Mouse (Mus musculus): ENCODE data around the gene Cry2. TPM values are rescaled to one million over a fixed set of nuclear protein-coding genes. Genes with fewer than 3 reads are reported as not detected.

Gene Cry2
- polyA plus RNA-seq, 2 experiments = 6.0 to 6.2 TPM

- no peak overlapping the region for H3K4me3 ChIP-seq (ENCODE audit: insufficient read depth in 1 of 2, low read depth in 2 of 2, low read length in 2 of 2)
- no peak overlapping the region for H3K4me2 ChIP-seq (ENCODE audit: low read depth)
- H3K4me1 ChIP-seq (replicated peaks; ENCODE audit: control insufficient read depth in 2 of 2, insufficient read depth in 2 of 2, low read length in 1 of 2) = peaks cover 14 to 37% of the 10 kb centered on the region in 2 experiments
- H3K9ac ChIP-seq (replicated peaks) = no peak overlapping the region
- no peaks in the 10 kb centered on the region for H3K9me3 ChIP-seq (ENCODE audit: control insufficient read depth, low read length)
- DNase-seq (ENCODE audit: low read depth in 3 of 3, low spot score in 3 of 3) (no peak), ATAC-seq (ENCODE audit: insufficient read depth) (no peak)
- no peak overlapping the region for H3K27ac ChIP-seq
- H3K36me3 ChIP-seq (replicated peaks; ENCODE audit: control insufficient read depth, insufficient read depth, low read depth) = no peaks in the 10 kb centered on the region
- TF ChIP-seq CTCF (IDR thresholded peaks at IDR 0.05; ENCODE audit: low read depth) = no peak
- TF ChIP-seq EP300 (IDR thresholded peaks at IDR 0.05; ENCODE audit: low read depth) = no peak
- 58% methylated on average over 9 of the region's 9 CpGs for WGBS (ENCODE audit: insufficient replicate concordance)
- peaks cover 3% of the 10 kb centered on the region; the same call in 1 of the 2 replicates for H3K27me3 ChIP-seq (ENCODE audit: control insufficient read depth, insufficient read depth, low read length)
These were observed 12.0 kb upstream of the Cry2 start for GRCm38 (mm10) chr2:92445890-92446289.

GRCm38 (mm10) chr2:92444376-92444775, 10.5 kb upstream of the Cry2 start:
- no peaks in the 10 kb centered on the region for H3K36me3 ChIP-seq (replicated peaks; ENCODE audit: control insufficient read depth, insufficient read depth, low read depth)
- DNase-seq (ENCODE audit: low read depth in 3 of 3, low spot score in 3 of 3) = peak; percentile 63 to 72 (median 68)
- H3K4me3 ChIP-seq (ENCODE audit: insufficient read depth in 1 of 2, low read depth in 2 of 2, low read length in 2 of 2) = no peak overlapping the region
- 9% methylated on average over 4 of the region's 4 CpGs for WGBS (ENCODE audit: insufficient replicate concordance)
- H3K9ac ChIP-seq (replicated peaks) = no peak overlapping the region
- H3K27ac ChIP-seq = no peak overlapping the region
- no peaks in the 10 kb centered on the region for H3K27me3 ChIP-seq (ENCODE audit: control insufficient read depth, insufficient read depth, low read length)
- peak; percentile 92 for TF ChIP-seq EP300 (IDR thresholded peaks at IDR 0.05; ENCODE audit: low read depth)
- no peak for TF ChIP-seq CTCF (IDR thresholded peaks at IDR 0.05; ENCODE audit: low read depth)
- ATAC-seq (ENCODE audit: insufficient read depth) = peak; percentile 89
- peaks cover 14 to 35% of the 10 kb centered on the region in 2 experiments for H3K4me1 ChIP-seq (replicated peaks; ENCODE audit: control insufficient read depth in 2 of 2, insufficient read depth in 2 of 2, low read length in 1 of 2)
- H3K4me2 ChIP-seq (ENCODE audit: low read depth) = peak overlapping the region; percentile 36; the same call in 1 of the 2 replicates
- no peaks in the 10 kb centered on the region for H3K9me3 ChIP-seq (ENCODE audit: control insufficient read depth, low read length)

- no peaks in the 10 kb centered on the region for H3K27me3 ChIP-seq (ENCODE audit: control insufficient read depth, insufficient read depth, low read length)
- H3K36me3 ChIP-seq (replicated peaks; ENCODE audit: control insufficient read depth, insufficient read depth, low read depth) = no peaks in the 10 kb centered on the region
- no peak for ATAC-seq (ENCODE audit: insufficient read depth)
- DNase-seq (ENCODE audit: low read depth in 3 of 3, low spot score in 3 of 3) = no peak
- H3K4me1 ChIP-seq (replicated peaks; ENCODE audit: control insufficient read depth in 2 of 2, insufficient read depth in 2 of 2, low read length in 1 of 2) = peaks cover 14 to 35% of the 10 kb centered on the region in 2 experiments
- TF ChIP-seq CTCF (IDR thresholded peaks at IDR 0.05; ENCODE audit: low read depth) (no peak), EP300 (IDR thresholded peaks at IDR 0.05; ENCODE audit: low read depth) (no peak)
- no peak overlapping the region for H3K27ac ChIP-seq
- no peak overlapping the region for H3K4me2 ChIP-seq (ENCODE audit: low read depth)
- no peak overlapping the region for H3K9ac ChIP-seq (replicated peaks)
- 68% methylated on average over 4 of the region's 4 CpGs for WGBS (ENCODE audit: insufficient replicate concordance)
- no peaks in the 10 kb centered on the region for H3K9me3 ChIP-seq (ENCODE audit: control insufficient read depth, low read length)
- no peak overlapping the region for H3K4me3 ChIP-seq (ENCODE audit: insufficient read depth in 1 of 2, low read depth in 2 of 2, low read length in 2 of 2)
These were observed 9.5 kb upstream of the Cry2 start for GRCm38 (mm10) chr2:92443313-92443712.

- Histone ChIP-seq H3K4me3 (ENCODE audit: insufficient read depth in 1 of 2, low read depth in 2 of 2, low read length in 2 of 2) (no peak overlapping the region), H3K4me2 (ENCODE audit: low read depth) (no peak overlapping the region), H3K4me1 (replicated peaks; ENCODE audit: control insufficient read depth in 2 of 2, insufficient read depth in 2 of 2, low read length in 1 of 2) (peaks cover 17 to 39% of the 10 kb centered on the region in 2 experiments), H3K9ac (replicated peaks) (no peak overlapping the region), H3K9me3 (ENCODE audit: control insufficient read depth, low read length) (no peaks in the 10 kb centered on the region), H3K36me3 (replicated peaks; ENCODE audit: control insufficient read depth, insufficient read depth, low read depth) (no peaks in the 10 kb centered on the region), H3K27me3 (ENCODE audit: control insufficient read depth, insufficient read depth, low read length) (no peaks in the 10 kb centered on the region), H3K27ac (no peak overlapping the region)
- TF ChIP-seq EP300 (IDR thresholded peaks at IDR 0.05; ENCODE audit: low read depth) (no peak), CTCF (IDR thresholded peaks at IDR 0.05; ENCODE audit: low read depth) (no peak)
- 54% methylated on average over 12 of the region's 12 CpGs for WGBS (ENCODE audit: insufficient replicate concordance)
- DNase-seq (ENCODE audit: low read depth in 3 of 3, low spot score in 3 of 3) (no peak), ATAC-seq (ENCODE audit: insufficient read depth) (no peak)
These were observed 8.7 kb upstream of the Cry2 start for GRCm38 (mm10) chr2:92442419-92443001.

GRCm38 (mm10) chr2:92440432-92440831, 6.6 kb upstream of the Cry2 start:
- Histone ChIP-seq H3K27me3 (ENCODE audit: control insufficient read depth, insufficient read depth, low read length) (no peaks in the 10 kb centered on the region), H3K4me3 (ENCODE audit: insufficient read depth in 1 of 2, low read depth in 2 of 2, low read length in 2 of 2) (no peak overlapping the region), H3K4me1 (replicated peaks; ENCODE audit: control insufficient read depth in 2 of 2, insufficient read depth in 2 of 2, low read length in 1 of 2) (peaks cover 22 to 32% of the 10 kb centered on the region in 2 experiments), H3K9ac (replicated peaks) (no peak overlapping the region), H3K9me3 (ENCODE audit: control insufficient read depth, low read length) (no peaks in the 10 kb centered on the region), H3K36me3 (replicated peaks; ENCODE audit: control insufficient read depth, insufficient read depth, low read depth) (no peaks in the 10 kb centered on the region), H3K4me2 (ENCODE audit: low read depth) (no peak overlapping the region), H3K27ac (no peak overlapping the region)
- no peak for TF ChIP-seq CTCF (IDR thresholded peaks at IDR 0.05; ENCODE audit: low read depth)
- no peak for TF ChIP-seq EP300 (IDR thresholded peaks at IDR 0.05; ENCODE audit: low read depth)
- ATAC-seq (ENCODE audit: insufficient read depth) (no peak), DNase-seq (ENCODE audit: low read depth in 3 of 3, low spot score in 3 of 3) (no peak)
- 70% methylated on average over 6 of the region's 6 CpGs for WGBS (ENCODE audit: insufficient replicate concordance)

Measured in liver, embryonic 14.5 days (tissue).